Mouse (Mus musculus): ENCODE results near the gene Pacs2. TPM values are rescaled to one million over a fixed set of nuclear protein-coding genes. Genes with fewer than 3 reads are reported as not detected.
A peak's percentile ranks its signal among the peaks of the same experiment; 100 is the strongest.

Gene Pacs2
- polyA plus RNA-seq, 1 experiment from 2014 or later, result 17.4 TPM

GRCm38 (mm10) chr12:113073420-113074328, 59.4 kb downstream of the Pacs2 start:
- peak; percentile 54 for ATAC-seq
- WGBS, result 14% methylated on average over 15 of the region's 15 CpGs
- no peaks in the 10 kb centered on the region for H3K9me3 ChIP-seq (replicated peaks)

GRCm38 (mm10) chr12:113074329-113075062, 60.2 kb downstream of the Pacs2 start, which contains the start of gene Tex22:
Gene Tex22, plus strand, starts transcription at chr12:113074502.
- peak; percentile 95 for ATAC-seq
- peak within 1 kb of the TSS; percentile 50 for H3K4me3 ChIP-seq
- H3K9me3 ChIP-seq (replicated peaks), result no peaks in the 10 kb centered on the region
- 1% methylated on average over 32 of the region's 32 CpGs for WGBS
- H3K9ac ChIP-seq, result peak within 1 kb of the TSS; percentile 79
- peak within 1 kb of the TSS; percentile 93 for H3K27ac ChIP-seq
- H3K36me3 ChIP-seq (ENCODE audit: poor library complexity, severe bottlenecking), result peaks cover 27% of the 10 kb centered on the region
- H3K27me3 ChIP-seq, result no peaks in the 10 kb centered on the region
- H3K4me2 ChIP-seq, result peak within 1 kb of the TSS; percentile 95
- H3K4me1 ChIP-seq, result peaks cover 17% of the 10 kb centered on the region

More at GRCm38 (mm10) chr12:113073420-113074328, 59.4 kb downstream of the Pacs2 start:
- H3K4me3 ChIP-seq, result peak overlapping the region; percentile 50
- H3K4me2 ChIP-seq, result peak overlapping the region; percentile 95
- peak overlapping the region; percentile 79 for H3K9ac ChIP-seq
- H3K36me3 ChIP-seq (ENCODE audit: poor library complexity, severe bottlenecking), result peaks cover 35% of the 10 kb centered on the region
- H3K27me3 ChIP-seq, result no peaks in the 10 kb centered on the region
- peaks cover 17% of the 10 kb centered on the region for H3K4me1 ChIP-seq
- peak overlapping the region; percentile 93 for H3K27ac ChIP-seq

DNA sequence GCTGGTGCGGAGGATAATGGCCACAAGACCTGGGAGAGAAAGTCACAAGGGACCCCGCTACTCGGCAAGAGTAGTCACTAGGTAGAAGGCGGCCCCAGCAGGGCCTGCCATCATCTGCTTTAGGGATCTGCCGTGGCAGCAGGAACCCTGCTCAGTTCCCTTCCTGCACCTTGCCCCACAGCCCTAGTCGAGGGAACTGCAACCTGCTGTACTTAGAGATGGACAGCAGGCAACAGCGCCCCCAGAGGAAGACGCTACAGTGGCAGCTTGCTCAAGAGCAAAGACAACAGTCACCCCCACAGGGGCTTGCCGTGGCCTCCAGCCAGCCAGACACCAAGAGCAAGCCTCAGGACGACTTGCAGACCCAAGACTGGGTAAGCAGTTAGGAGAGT, 60.8 kb downstream of the Pacs2 start:
- peak overlapping the region; percentile 95 for H3K4me2 ChIP-seq
- H3K4me1 ChIP-seq, result peaks cover 17% of the 10 kb centered on the region
- peak overlapping the region; percentile 50 for H3K4me3 ChIP-seq
- no peaks in the 10 kb centered on the region for H3K9me3 ChIP-seq (replicated peaks)
- no peaks in the 10 kb centered on the region for H3K27me3 ChIP-seq
- H3K9ac ChIP-seq, result peak overlapping the region; percentile 79
- H3K36me3 ChIP-seq (ENCODE audit: poor library complexity, severe bottlenecking), result peaks cover 22% of the 10 kb centered on the region
- peak overlapping the region; percentile 93 for H3K27ac ChIP-seq
- peak; percentile 79 for ATAC-seq
- 4% methylated on average over 10 of the region's 10 CpGs for WGBS

- Histone ChIP-seq H3K9ac (0 out of 2 replicates have a peak overlapping the region, but pooled peaks have one; percentile 79), H3K4me3 (peak overlapping the region; percentile 50; the same call in 1 of the 2 replicates), H3K27me3 (no peaks in the 10 kb centered on the region), H3K27ac (peak overlapping the region; percentile 93; the same call in 1 of the 2 replicates), H3K36me3 (ENCODE audit: poor library complexity, severe bottlenecking) (peaks cover 17% of the 10 kb centered on the region), H3K4me1 (peaks cover 17% of the 10 kb centered on the region), H3K4me2 (peak overlapping the region; percentile 95), H3K9me3 (replicated peaks) (no peaks in the 10 kb centered on the region)
- no peak for ATAC-seq
- WGBS, result 55% methylated on average over 6 of the region's 6 CpGs
Observed at GRCm38 (mm10) chr12:113075486-113075885, 61.2 kb downstream of the Pacs2 start.

DNA sequence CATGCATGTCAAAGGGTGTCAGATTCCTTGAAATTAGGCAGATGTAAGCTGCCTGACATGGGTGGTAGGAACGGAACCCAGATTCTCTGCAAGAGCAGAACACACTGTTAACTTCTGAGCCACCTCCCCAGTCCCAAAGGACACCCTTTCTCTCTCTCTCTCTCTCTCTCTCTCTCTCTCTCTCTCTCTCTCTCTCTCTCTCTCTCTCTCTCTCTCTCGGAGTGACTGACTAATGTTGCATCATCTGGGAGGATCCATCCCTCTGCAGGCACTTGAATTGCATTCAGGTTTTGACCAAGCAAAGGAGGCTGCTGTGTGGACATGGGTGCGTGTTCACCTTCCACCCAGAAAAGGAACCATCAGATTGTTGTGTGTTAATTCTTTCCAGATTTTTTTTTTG, 73.0 kb downstream of the Pacs2 start:
- 80% methylated on average over 3 of the region's 3 CpGs for WGBS
- no peak overlapping the region for H3K27ac ChIP-seq
- H3K4me1 ChIP-seq, result no peaks in the 10 kb centered on the region
- no peak overlapping the region for H3K4me2 ChIP-seq
- H3K4me3 ChIP-seq, result no peak overlapping the region
- H3K36me3 ChIP-seq (ENCODE audit: poor library complexity, severe bottlenecking), result no peaks in the 10 kb centered on the region
- ATAC-seq, result no peak
- no peak overlapping the region for H3K9ac ChIP-seq
- H3K9me3 ChIP-seq (replicated peaks), result no peaks in the 10 kb centered on the region
- H3K27me3 ChIP-seq, result no peaks in the 10 kb centered on the region

DNA sequence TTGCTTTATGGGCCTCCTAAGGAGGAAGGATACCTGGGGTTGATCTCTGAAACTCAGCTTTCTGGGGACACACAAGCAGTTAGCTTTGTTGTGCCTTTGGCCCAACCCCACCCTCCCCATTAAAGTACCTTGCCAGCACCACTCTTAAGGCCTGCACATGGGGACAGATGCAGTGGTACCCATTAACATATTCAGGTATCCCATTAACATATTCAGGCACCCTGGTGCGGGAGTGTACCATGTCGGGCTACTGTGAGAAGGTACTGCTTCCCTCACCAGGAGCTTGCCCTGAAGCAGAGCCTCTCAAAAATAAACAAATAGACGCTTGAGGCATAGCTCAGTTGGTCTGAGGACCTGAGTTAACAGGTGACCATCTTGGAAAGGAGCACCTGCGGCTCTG, 73.7 kb downstream of the Pacs2 start:
- no peaks in the 10 kb centered on the region for H3K4me1 ChIP-seq
- H3K9me3 ChIP-seq (replicated peaks), result no peaks in the 10 kb centered on the region
- no peak overlapping the region for H3K4me3 ChIP-seq
- H3K4me2 ChIP-seq, result no peak overlapping the region
- H3K9ac ChIP-seq, result no peak overlapping the region
- 50% methylated on average over 4 of the region's 4 CpGs for WGBS
- no peak overlapping the region for H3K27ac ChIP-seq
- no peak for ATAC-seq
- no peaks in the 10 kb centered on the region for H3K27me3 ChIP-seq
- H3K36me3 ChIP-seq (ENCODE audit: poor library complexity, severe bottlenecking), result no peaks in the 10 kb centered on the region

DNA sequence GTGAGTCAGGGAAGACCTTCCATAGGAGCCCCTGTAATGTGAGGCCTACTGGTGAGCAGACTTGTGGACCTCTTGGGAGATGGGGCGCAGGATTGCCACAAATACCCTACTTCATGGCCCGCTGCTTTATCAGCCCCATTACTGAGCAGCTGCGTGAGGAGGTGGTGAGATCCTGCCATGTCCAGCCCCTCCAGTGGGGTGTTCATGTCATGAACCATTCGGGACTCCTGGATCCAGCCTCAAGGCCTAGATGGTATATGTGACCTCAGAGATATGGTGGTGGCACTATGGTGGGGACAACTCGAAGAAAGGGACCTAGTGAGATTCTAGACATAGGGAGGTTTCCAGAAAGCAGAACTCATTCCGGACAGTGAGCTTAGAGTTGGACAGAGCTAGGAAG, 74.8 kb downstream of the Pacs2 start:
- Histone ChIP-seq H3K27ac (no peak overlapping the region), H3K4me2 (no peak overlapping the region), H3K4me1 (no peaks in the 10 kb centered on the region), H3K9ac (no peak overlapping the region), H3K4me3 (no peak overlapping the region), H3K27me3 (no peaks in the 10 kb centered on the region), H3K9me3 (replicated peaks) (no peaks in the 10 kb centered on the region), H3K36me3 (ENCODE audit: poor library complexity, severe bottlenecking) (no peaks in the 10 kb centered on the region)
- WGBS, result 87% methylated on average over 6 of the region's 6 CpGs
- no peak for ATAC-seq

DNA sequence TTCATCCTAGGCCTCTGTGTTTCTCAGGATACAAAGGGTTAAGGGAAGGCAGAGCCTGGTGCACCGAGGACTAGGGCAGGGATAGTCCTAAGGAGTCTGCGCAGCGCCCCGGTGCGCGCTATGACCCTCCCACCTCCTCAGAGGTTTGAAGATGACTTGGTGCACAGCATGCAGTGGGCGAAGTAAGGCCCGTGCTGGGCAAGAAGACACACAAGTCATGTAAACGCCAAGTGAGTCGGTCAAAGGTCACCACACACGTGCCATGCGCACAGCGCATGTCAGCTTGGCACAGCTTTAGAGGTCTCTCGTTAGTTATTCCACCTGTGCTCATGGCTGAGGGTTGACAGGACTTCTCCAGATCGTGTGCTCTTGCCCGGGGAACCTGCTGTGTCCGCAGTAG, 75.7 kb downstream of the Pacs2 start:
- H3K9ac ChIP-seq, result no peak overlapping the region
- H3K27ac ChIP-seq, result no peak overlapping the region
- H3K9me3 ChIP-seq (replicated peaks), result no peaks in the 10 kb centered on the region
- H3K4me1 ChIP-seq, result no peaks in the 10 kb centered on the region
- ATAC-seq, result no peak
- H3K27me3 ChIP-seq, result no peaks in the 10 kb centered on the region
- no peaks in the 10 kb centered on the region for H3K36me3 ChIP-seq (ENCODE audit: poor library complexity, severe bottlenecking)
- WGBS, result 87% methylated on average over 17 of the region's 17 CpGs
- no peak overlapping the region for H3K4me3 ChIP-seq
- no peak overlapping the region for H3K4me2 ChIP-seq

GRCm38 (mm10) chr12:113097040-113097439, 82.7 kb downstream of the Pacs2 start:
- Histone ChIP-seq H3K27ac (no peak overlapping the region), H3K27me3 (no peaks in the 10 kb centered on the region), H3K9ac (peak overlapping the region; percentile 98), H3K4me1 (peaks cover 36% of the 10 kb centered on the region), H3K4me2 (peak overlapping the region; percentile 93), H3K36me3 (ENCODE audit: poor library complexity, severe bottlenecking) (no peaks in the 10 kb centered on the region), H3K9me3 (replicated peaks) (no peaks in the 10 kb centered on the region), H3K4me3 (peak overlapping the region; percentile 99)
- ATAC-seq, result peak; percentile 8; the same call in 1 of the 2 replicates
- 87% methylated on average over 5 of the region's 5 CpGs for WGBS

DNA sequence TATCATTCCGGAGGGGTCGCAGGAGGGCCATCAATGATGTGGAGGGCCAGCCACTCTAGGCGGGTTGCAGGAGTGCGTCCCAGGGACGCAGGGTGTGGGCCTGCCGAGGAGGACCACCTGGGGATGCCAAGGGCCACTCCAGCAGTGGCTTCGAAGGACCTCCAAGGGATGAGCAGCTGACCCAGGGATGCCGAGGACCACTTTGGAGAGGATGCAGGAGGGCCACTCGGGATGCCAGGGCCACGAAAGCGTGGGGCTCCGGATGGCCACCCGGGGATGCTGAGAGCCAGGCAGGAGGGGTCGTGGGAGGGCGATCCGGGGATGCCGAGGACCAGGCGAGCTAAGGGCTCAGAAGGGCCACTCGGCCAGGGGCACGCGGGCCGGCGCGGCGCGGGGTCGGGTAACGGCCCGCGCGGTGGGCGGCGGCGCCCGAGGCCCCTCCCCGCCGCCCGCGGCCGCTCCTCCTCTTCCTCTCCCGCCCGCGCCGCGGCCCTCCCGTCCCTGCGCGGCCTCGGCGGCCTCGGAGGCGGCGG, 83.5 kb downstream of the Pacs2 start, which contains the start of gene Mta1:
Gene Mta1, plus strand, starts transcription at position 530 of the 533 bp plus-strand sequence.
- Histone ChIP-seq H3K9me3 (replicated peaks) (no peaks in the 10 kb centered on the region), H3K9ac (peak within 1 kb of the TSS; percentile 98), H3K4me3 (peak within 1 kb of the TSS; percentile 99), H3K27me3 (no peaks in the 10 kb centered on the region), H3K36me3 (ENCODE audit: poor library complexity, severe bottlenecking) (peaks cover 2% of the 10 kb centered on the region; the same call in 1 of the 2 replicates), H3K4me2 (peak within 1 kb of the TSS; percentile 93), H3K27ac (peak within 1 kb of the TSS; percentile 65), H3K4me1 (peaks cover 42% of the 10 kb centered on the region)
- WGBS, result 1% methylated on average over 31 of the region's 53 CpGs
- peak; percentile 73 for ATAC-seq

- 0% methylated on average over 14 of the region's 60 CpGs for WGBS
- H3K27me3 ChIP-seq, result no peaks in the 10 kb centered on the region
- H3K9ac ChIP-seq, result peak overlapping the region; percentile 98
- H3K36me3 ChIP-seq (ENCODE audit: poor library complexity, severe bottlenecking), result peaks cover 5% of the 10 kb centered on the region; the same call in 1 of the 2 replicates
- H3K4me1 ChIP-seq, result peaks cover 44% of the 10 kb centered on the region
- ATAC-seq, result peak; percentile 8; the same call in 1 of the 2 replicates
- H3K4me2 ChIP-seq, result peak overlapping the region; percentile 93
- peak overlapping the region; percentile 99 for H3K4me3 ChIP-seq
- no peaks in the 10 kb centered on the region for H3K9me3 ChIP-seq (replicated peaks)
- H3K27ac ChIP-seq, result peak overlapping the region; percentile 65
Observed at GRCm38 (mm10) chr12:113098530-113099151, 84.3 kb downstream of the Pacs2 start.
